Mouse (Mus musculus) midbrain, embryonic 16.5 days (tissue): ENCODE data around the gene Cryzl2. TPM values are rescaled to one million over a fixed set of nuclear protein-coding genes. Genes with fewer than 3 reads are reported as not detected.
A peak's percentile ranks its signal among the peaks of the same experiment; 100 is the strongest.

Experiments
- ATAC-seq: fragments of 200-750 bp; cut with Nextera tagmentation; 2 replicates; pipeline ENCODE4 v1.8.0; 2017; ENCODE audit warnings: moderate TSS enrichment
- H3K27ac ChIP-seq: fragments of 300-500 bp; sonication (generic); 2 replicates; pipeline ENCODE4 v1.5.1; 2014; ENCODE audit warnings: mild to moderate bottlenecking, low read length, mixed read lengths
- H3K27me3 ChIP-seq: fragments of 300-500 bp; sonication (generic); 2 replicates; pipeline ENCODE4 v1.6.1; 2014; ENCODE audit warnings: low read depth, low read length, mixed read lengths; ENCODE audit not compliant: control insufficient read depth, insufficient read depth
- H3K36me3 ChIP-seq: fragments of 300-500 bp; sonication (generic); 2 replicates; pipeline ENCODE4 v1.6.1; 2014; ENCODE audit warnings: mild to moderate bottlenecking, low read length, moderate library complexity, mixed read lengths; ENCODE audit not compliant: control insufficient read depth, insufficient read depth
- H3K4me1 ChIP-seq: fragments of 300-500 bp; sonication (generic); 2 replicates; pipeline ENCODE4 v1.6.1; 2014; ENCODE audit warnings: mild to moderate bottlenecking, low read length, mixed read lengths; ENCODE audit not compliant: control insufficient read depth, insufficient read depth
- H3K4me2 ChIP-seq: fragments of 300-500 bp; sonication (generic); 2 replicates; pipeline ENCODE4 v1.6.1; 2014; ENCODE audit warnings: mild to moderate bottlenecking, low read length, mixed read lengths
- H3K4me3 ChIP-seq: fragments of 300-500 bp; sonication (generic); 2 replicates; pipeline ENCODE4 v1.5.1; 2014; ENCODE audit warnings: low read depth, mild to moderate bottlenecking, low read length, moderate library complexity, mixed read lengths
- H3K9ac ChIP-seq: fragments of 300-500 bp; sonication (generic); 2 replicates; pipeline ENCODE4 v1.6.1; 2014; ENCODE audit warnings: low read depth, low read length, mixed read lengths
- H3K9me3 ChIP-seq: fragments of 300-500 bp; sonication (generic); replicated peaks from 2 replicates; pipeline ENCODE4 v1.6.1; 2014; ENCODE audit warnings: mild to moderate bottlenecking, low read length, mixed read lengths; ENCODE audit not compliant: control insufficient read depth, poor library complexity, severe bottlenecking
- WGBS: fragments of 180-500 bp; shearing (Covaris S2); extraction: QIAGEN DNeasy Blood & Tissue Kit; methylation state at CpG from one replicate; pipeline ENCODE4 v1.1.7; 2014; 5-methylcytosine and 5-hydroxymethylcytosine counted together
- polyA plus RNA-seq: library from polyadenylated mRNA; unstranded; fragments of >200 nt; fragmentation: Nextera tagmentation; extraction: Ambion mirVana; gene quantifications from 2 replicates; pipeline ENCODE4 v1.2.1, GENCODE M21; 2015

Cryzl2 gene
- polyA plus RNA-seq, 1 experiment from 2014 or later = 7.2 TPM

DNA sequence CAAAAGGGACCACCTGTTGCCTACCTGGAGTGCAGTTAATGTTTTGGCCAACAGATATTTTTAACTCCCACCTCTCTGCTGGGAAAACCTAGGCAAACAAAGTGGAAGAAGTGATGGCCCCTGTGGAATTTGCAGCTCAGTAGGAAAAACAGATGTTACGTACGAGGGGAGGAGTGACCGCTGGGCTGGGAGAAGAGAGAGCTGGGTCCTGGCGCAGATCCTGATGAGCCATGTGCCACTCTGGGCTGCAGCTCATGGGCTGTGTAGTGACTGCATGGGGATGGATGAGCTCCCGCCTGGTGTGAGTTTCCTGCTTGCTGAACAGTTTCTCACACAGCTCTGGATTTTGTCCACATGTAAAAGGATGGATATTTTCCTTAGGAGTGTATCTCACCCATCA lies 49.4 kb downstream of the Cryzl2 start:
- Histone ChIP-seq H3K9me3 (no peaks in the 10 kb centered on the region), H3K36me3 (no peaks in the 10 kb centered on the region), H3K4me3 (no peak overlapping the region), H3K27me3 (no peaks in the 10 kb centered on the region), H3K4me2 (no peak overlapping the region), H3K4me1 (peaks cover 3% of the 10 kb centered on the region; the same call in 1 of the 2 replicates), H3K27ac (no peak overlapping the region), H3K9ac (no peak overlapping the region)
- 66% methylated on average over 5 of the region's 5 CpGs for WGBS
- no peak for ATAC-seq

DNA sequence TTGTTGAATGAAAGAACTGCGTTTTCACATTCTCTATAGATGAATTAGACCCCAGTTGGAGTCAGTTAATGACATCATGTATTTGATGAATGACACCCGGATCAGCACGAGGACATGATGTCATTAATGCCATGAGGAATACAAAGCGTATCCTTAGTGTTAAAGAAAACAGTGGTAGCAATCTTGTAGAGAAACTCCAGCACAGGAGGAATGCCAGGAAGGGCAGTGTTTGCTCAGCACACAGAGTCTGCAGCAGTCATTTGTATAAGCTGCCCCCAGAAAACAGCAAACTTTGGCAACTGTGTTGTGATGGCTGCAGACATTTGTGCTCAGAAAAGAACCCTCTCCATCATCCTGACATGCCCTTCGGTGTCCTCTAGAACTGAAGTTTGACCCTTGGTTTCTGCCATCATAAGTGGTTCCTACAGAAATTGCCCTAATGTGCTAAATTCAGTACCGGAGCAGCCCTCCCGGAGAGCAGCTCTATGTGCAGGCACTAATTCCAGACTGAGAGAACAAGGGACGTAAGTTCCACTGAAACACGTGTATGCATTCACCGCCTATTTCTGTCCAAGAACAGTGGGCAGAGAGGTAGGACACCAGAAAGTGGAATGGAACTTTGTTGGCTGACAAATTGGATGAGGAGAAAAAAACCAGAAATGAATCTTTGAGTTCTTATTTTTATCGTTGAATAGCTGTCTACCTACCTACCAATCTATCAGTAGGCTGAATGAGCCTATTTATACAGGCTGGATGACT lies 54.5 kb downstream of the Cryzl2 start:
- no peaks in the 10 kb centered on the region for H3K9me3 ChIP-seq
- peaks cover 3% of the 10 kb centered on the region; the same call in 1 of the 2 replicates for H3K4me1 ChIP-seq
- no peak overlapping the region for H3K9ac ChIP-seq
- H3K36me3 ChIP-seq = no peaks in the 10 kb centered on the region
- 79% methylated on average over 11 of the region's 11 CpGs for WGBS
- H3K4me3 ChIP-seq = no peak overlapping the region
- ATAC-seq = no peak
- no peak overlapping the region for H3K27ac ChIP-seq
- no peak overlapping the region for H3K4me2 ChIP-seq
- H3K27me3 ChIP-seq = no peaks in the 10 kb centered on the region

GRCm38 (mm10) chr1:157513559-157513958 lies 55.2 kb downstream of the Cryzl2 start:
- Histone ChIP-seq H3K4me1 (peaks cover 4% of the 10 kb centered on the region; the same call in 1 of the 2 replicates), H3K27ac (no peak overlapping the region), H3K9ac (no peak overlapping the region), H3K4me3 (no peak overlapping the region), H3K27me3 (no peaks in the 10 kb centered on the region), H3K36me3 (no peaks in the 10 kb centered on the region), H3K9me3 (no peaks in the 10 kb centered on the region), H3K4me2 (no peak overlapping the region)
- 80% methylated on average over 9 of the region's 9 CpGs for WGBS
- ATAC-seq = no peak

DNA sequence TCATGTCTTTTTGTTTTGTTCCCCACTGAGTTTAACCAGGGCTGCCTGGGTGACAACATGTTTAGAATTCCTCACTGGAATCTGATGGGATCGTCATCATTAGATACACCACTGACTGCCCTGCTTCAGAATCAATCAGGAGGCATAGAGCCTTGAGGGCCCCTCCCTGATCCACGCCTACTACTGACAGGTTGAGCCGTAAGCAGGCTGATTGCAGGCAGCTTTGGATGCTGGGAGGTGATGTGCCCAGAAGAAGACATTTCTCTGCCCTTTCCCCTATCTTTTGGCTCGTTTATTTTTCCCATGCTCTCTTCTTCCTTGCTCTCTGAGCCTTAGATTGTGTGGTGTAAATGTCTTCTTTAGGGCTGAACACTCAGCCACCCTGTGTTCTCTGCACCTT lies 55.9 kb downstream of the Cryzl2 start:
- no peaks in the 10 kb centered on the region for H3K36me3 ChIP-seq
- no peak for ATAC-seq
- H3K4me3 ChIP-seq = no peak overlapping the region
- no peaks in the 10 kb centered on the region for H3K9me3 ChIP-seq
- 71% methylated on average over 4 of the region's 4 CpGs for WGBS
- H3K9ac ChIP-seq = no peak overlapping the region
- no peaks in the 10 kb centered on the region for H3K27me3 ChIP-seq
- H3K4me2 ChIP-seq = no peak overlapping the region
- no peak overlapping the region for H3K27ac ChIP-seq
- H3K4me1 ChIP-seq = peaks cover 5% of the 10 kb centered on the region; the same call in 1 of the 2 replicates

- Histone ChIP-seq H3K36me3 (no peaks in the 10 kb centered on the region), H3K4me1 (peaks cover 3% of the 10 kb centered on the region; the same call in 1 of the 2 replicates), H3K27ac (no peak overlapping the region), H3K4me2 (no peak overlapping the region), H3K27me3 (no peaks in the 10 kb centered on the region), H3K9me3 (no peaks in the 10 kb centered on the region), H3K9ac (no peak overlapping the region), H3K4me3 (no peak overlapping the region)
- WGBS = 85% methylated on average over 8 of the region's 8 CpGs
- ATAC-seq = no peak
These were observed 58.7 kb downstream of the Cryzl2 start for GRCm38 (mm10) chr1:157516838-157517808.

GRCm38 (mm10) chr1:157518111-157518523 lies 59.7 kb downstream of the Cryzl2 start:
- Histone ChIP-seq H3K4me1 (peaks cover 3% of the 10 kb centered on the region; the same call in 1 of the 2 replicates), H3K27me3 (no peaks in the 10 kb centered on the region), H3K36me3 (no peaks in the 10 kb centered on the region), H3K27ac (no peak overlapping the region), H3K9me3 (no peaks in the 10 kb centered on the region), H3K4me3 (no peak overlapping the region), H3K9ac (no peak overlapping the region), H3K4me2 (no peak overlapping the region)
- 45% methylated on average over 4 of the region's 4 CpGs for WGBS
- ATAC-seq = peak; percentile 39; the same call in 1 of the 2 replicates

DNA sequence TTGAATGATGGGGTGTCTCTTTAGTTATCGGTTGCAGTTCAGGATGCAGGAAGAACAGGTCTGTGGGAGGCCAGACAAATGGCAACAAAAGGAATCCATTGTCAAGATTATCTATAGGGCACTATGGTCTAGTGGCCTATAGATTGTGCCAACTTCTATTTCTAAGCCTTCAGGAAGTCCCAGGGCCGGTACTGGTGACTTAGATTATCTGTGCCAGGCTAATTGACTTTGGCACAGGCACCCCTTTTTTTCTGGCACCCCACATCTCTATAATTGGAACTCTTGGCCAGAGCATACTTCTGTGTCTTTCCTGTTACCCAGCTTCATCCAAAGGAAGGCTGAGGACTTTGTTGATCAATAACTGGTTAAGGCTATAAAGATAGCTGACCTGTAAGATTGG lies 61.0 kb downstream of the Cryzl2 start:
- Histone ChIP-seq H3K9ac (no peak overlapping the region), H3K27ac (no peak overlapping the region), H3K9me3 (no peaks in the 10 kb centered on the region), H3K27me3 (no peaks in the 10 kb centered on the region), H3K36me3 (no peaks in the 10 kb centered on the region), H3K4me3 (no peak overlapping the region), H3K4me2 (no peak overlapping the region), H3K4me1 (peaks cover 3% of the 10 kb centered on the region; the same call in 1 of the 2 replicates)
- 73% methylated on average over 2 of the region's 2 CpGs for WGBS
- ATAC-seq = no peak

DNA sequence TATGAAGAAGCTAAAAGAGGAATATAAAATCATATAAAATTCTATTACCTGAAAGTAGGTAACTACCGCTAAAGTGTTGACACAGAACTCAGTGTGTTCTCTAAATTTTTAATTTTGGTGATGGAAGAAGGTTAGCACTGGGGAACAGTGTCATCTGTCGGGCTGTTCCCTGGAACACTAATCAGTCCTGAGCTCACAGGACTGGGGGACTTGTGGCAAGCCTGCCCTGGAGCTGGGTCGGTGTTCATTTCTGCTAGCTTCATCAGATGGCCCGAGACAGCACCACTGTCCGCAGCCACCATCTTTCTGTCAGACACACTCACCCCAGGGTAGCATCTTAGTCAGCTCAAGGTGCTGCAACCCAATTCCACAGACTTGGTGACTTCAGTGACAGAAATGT lies 63.9 kb downstream of the Cryzl2 start:
- Histone ChIP-seq H3K9me3 (no peaks in the 10 kb centered on the region), H3K36me3 (no peaks in the 10 kb centered on the region), H3K27me3 (no peaks in the 10 kb centered on the region), H3K4me3 (no peak overlapping the region), H3K4me2 (no peak overlapping the region), H3K4me1 (peaks cover 3% of the 10 kb centered on the region; the same call in 1 of the 2 replicates), H3K9ac (no peak overlapping the region), H3K27ac (no peak overlapping the region)
- WGBS = 93% methylated on average over 5 of the region's 5 CpGs
- no peak for ATAC-seq
